Mouse (Mus musculus): ENCODE measurements at regions not wholly inside any gene's neighbourhood (a gene's known extent, or its start where the extent isn't known, plus 50 kb on each side); places are given as distances from the start of the nearest gene placed in this dataset.
A peak's percentile ranks its signal among the peaks of the same experiment; 100 is the strongest.

DNA sequence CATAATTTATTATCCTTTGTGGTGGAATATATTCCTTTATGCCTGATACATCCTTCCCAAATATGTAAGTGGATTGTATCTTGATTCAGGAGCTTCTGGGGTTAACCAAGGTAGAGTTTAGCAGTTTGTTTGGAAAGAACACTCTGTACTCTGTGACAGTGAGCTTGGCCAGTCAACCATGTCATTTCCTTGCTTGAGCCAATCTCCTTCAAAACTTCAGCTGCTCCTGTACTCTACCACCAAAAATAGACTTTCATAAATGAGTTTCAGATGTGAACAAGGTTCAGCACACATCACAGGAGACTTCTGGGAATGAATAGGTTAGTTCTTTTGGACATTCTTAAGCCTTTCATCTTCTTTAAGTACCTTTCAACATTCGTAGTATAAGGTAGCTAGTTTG, 1056.5 kb upstream of the Jmjd1c start:
- ATAC-seq (ENCODE audit: low read depth), result peak; percentile 12; the same call in 1 of the 2 replicates
- Histone ChIP-seq H3K27ac (replicated peaks; ENCODE audit: low read depth, low read length) (no peak overlapping the region), H3K9ac (ENCODE audit: low read depth, low read length) (no peak overlapping the region), H3K4me2 (ENCODE audit: low read depth, low read length) (no peak overlapping the region), H3K27me3 (replicated peaks; ENCODE audit: control insufficient read depth, insufficient read depth, low read length) (no peaks in the 10 kb centered on the region), H3K4me1 (ENCODE audit: control insufficient read depth, insufficient read depth, low read length) (no peaks in the 10 kb centered on the region), H3K36me3 (ENCODE audit: control insufficient read depth, insufficient read depth, low read length) (no peaks in the 10 kb centered on the region), H3K9me3 (ENCODE audit: control insufficient read depth, low read length) (no peaks in the 10 kb centered on the region), H3K4me3 (ENCODE audit: low read depth, low read length) (no peak overlapping the region)
- DNase-seq (ENCODE audit: low spot score), result peak; percentile 5
- 41% methylated on average over 1 of the region's 1 CpGs for WGBS
